Mouse (Mus musculus) cerebellum, adult 2 months (tissue): ENCODE data around the gene Pgls.
A peak's percentile ranks its signal among the peaks of the same experiment; 100 is the strongest.

Experiments
- CTCF ChIP-seq: fragments of 200-500 bp; IDR thresholded peaks from 2 replicates; pipeline ENCODE4 v1.5.1; 2011; ENCODE audit warnings: low read depth, mild to moderate bottlenecking, control low read depth, low read length, moderate library complexity, borderline replicate concordance; ENCODE audit not compliant: insufficient read depth
- POLR2A ChIP-seq: fragments of 200-500 bp; IDR thresholded peaks from 2 replicates; pipeline ENCODE4 v1.6.1; 2011; ENCODE audit warnings: low read length, control low read depth, borderline replicate concordance; ENCODE audit not compliant: insufficient read depth

DNA sequence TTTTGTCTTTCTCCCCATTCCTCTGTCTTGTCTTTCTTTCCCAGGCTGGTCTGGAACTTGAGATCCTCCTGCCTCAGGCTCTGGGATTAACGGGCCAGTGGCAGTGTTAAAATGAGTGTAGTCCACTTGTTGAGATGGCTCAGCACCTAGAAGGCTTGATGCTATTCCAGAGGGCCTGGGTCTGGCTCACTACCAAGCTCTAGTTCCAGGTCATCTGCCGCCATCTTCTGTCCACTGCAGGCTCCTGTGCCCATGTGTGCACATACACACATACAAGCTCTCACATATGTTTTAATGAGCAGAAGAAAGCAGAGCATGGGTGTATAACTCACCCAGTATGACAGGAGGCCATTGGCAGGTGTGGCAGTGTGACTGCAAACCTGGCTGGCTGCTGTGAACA is 19.9 kb upstream of the Pgls start:
- TF ChIP-seq POLR2A (no peak), CTCF (0 out of 2 replicates have a peak, but pooled peaks have one; percentile 2)
